Mouse (Mus musculus) ZHBTc4 (cell line): ENCODE measurements around the gene Tax1bp3.

Experiments
- DNase-seq: peaks from one replicate; pipeline ENCODE4 v3.0.0-alpha.2; 2011; ENCODE audit warnings: low read depth, low spot score

The Tax1bp3 gene

DNA sequence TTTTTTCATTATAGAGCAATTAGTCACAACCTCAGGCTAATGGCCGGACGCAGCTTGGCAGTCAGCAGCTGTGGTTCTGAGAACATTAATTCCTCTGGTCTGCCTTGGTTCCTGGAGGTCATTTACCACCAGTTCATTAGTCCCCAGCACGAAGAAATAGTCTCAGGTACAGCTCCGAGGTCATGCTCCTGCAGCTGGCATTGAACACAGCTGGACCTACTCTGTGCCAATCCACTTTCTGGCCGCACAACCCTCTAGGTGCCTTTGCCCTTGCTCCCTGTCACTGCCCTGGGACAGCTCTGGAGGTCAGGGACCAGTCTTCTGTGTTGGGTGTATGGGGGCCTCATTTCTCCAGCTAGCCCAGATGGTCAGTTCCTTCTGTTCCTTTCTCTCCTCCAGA, 52.0 kb downstream of the Tax1bp3 start:
- no peak for DNase-seq

- no peak for DNase-seq
Measured at GRCm38 (mm10) chr11:73230081-73230480, 53.2 kb downstream of the Tax1bp3 start.

DNA sequence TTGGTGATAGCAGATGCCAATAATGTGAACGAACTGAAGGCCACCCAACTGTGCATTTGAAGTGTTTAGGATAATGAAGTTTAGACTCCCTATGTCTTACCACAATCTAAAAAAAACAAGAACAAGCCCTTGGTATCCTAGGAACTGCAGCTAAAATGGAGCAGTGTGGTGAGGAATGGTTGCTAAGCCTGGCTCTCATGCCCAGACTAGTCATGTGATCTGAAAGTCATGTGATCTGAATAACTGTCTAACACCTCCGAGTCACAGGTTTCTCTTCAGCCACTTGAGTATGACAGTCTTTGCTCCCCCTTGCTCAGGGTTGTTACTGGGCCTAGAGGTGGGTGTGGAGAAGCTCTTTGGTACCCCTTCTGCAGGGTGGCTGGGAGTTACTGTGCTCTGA, 55.6 kb downstream of the Tax1bp3 start:
- DNase-seq, result peak; percentile 29
